Mouse (Mus musculus): ENCODE results near the gene Ccdc174.

Gene Ccdc174

GRCm38 (mm10) chr6:91931231-91931630 lies 53.4 kb downstream of the Ccdc174 start:
- DNase-seq: no peak

GRCm38 (mm10) chr6:91938491-91938890 lies 60.6 kb downstream of the Ccdc174 start:
- DNase-seq: no peak

- DNase-seq: peak; percentile 32
Measured at GRCm38 (mm10) chr6:91948426-91948825, 70.6 kb downstream of the Ccdc174 start.
